Mouse (Mus musculus) kidney, postnatal 0 days (tissue): ENCODE measurements at regions not wholly inside any gene's neighbourhood (a gene's known extent, or its start where the extent isn't known, plus 50 kb on each side); places are given as distances from the start of the nearest gene placed in this dataset.

Experiments
- ATAC-seq: fragments of 200-750 bp; cut with Nextera tagmentation; replicated peaks from 2 replicates; pipeline ENCODE4 v1.8.0; 2017; ENCODE audit warnings: low read depth, moderate number of reproducible peaks, moderate TSS enrichment, moderate library complexity; ENCODE audit not compliant: low FRiP score
- DNase-seq: peaks from one replicate; pipeline ENCODE4 v3.0.0-alpha.2; 2016; ENCODE audit warnings: low spot score
- H3K27ac ChIP-seq: fragments of 300-500 bp; sonication (generic); 2 replicates; pipeline ENCODE4 v1.5.1; 2014; ENCODE audit warnings: mild to moderate bottlenecking
- H3K27me3 ChIP-seq: fragments of 300-500 bp; sonication (generic); 2 replicates; pipeline ENCODE4 v1.6.1; 2014; ENCODE audit warnings: low read length, mixed read lengths; ENCODE audit not compliant: insufficient read depth
- H3K36me3 ChIP-seq: fragments of 300-500 bp; sonication (generic); 2 replicates; pipeline ENCODE4 v1.6.1; 2014; ENCODE audit warnings: low read length, mixed read lengths; ENCODE audit not compliant: insufficient read depth
- H3K4me1 ChIP-seq: fragments of 300-500 bp; sonication (generic); replicated peaks from 2 replicates; pipeline ENCODE4 v1.6.1; 2014; ENCODE audit warnings: antibody characterized with exemption, low read length, mixed read lengths; ENCODE audit not compliant: insufficient read depth
- H3K4me2 ChIP-seq: fragments of 300-500 bp; sonication (generic); 2 replicates; pipeline ENCODE4 v1.6.1; 2014; ENCODE audit warnings: mild to moderate bottlenecking, low read length, moderate library complexity, mixed read lengths
- H3K4me3 ChIP-seq: fragments of 300-500 bp; sonication (generic); replicated peaks from 2 replicates; pipeline ENCODE4 v1.5.1; 2014; ENCODE audit warnings: low read depth, low read length
- H3K9ac ChIP-seq: fragments of 300-500 bp; sonication (generic); 2 replicates; pipeline ENCODE4 v1.6.1; 2014; ENCODE audit warnings: low read depth, low read length
- H3K9me3 ChIP-seq: fragments of 300-500 bp; sonication (generic); replicated peaks from 2 replicates; pipeline ENCODE4 v1.6.1; 2016; ENCODE audit warnings: low read length, inconsistent platforms, mixed read lengths
- CTCF ChIP-seq: IDR thresholded peaks from 2 replicates; pipeline ENCODE4 v1.5.1; 2016; ENCODE audit warnings: antibody characterized with exemption, low read depth, mild to moderate bottlenecking, moderate library complexity
- WGBS: fragments of 180-500 bp; shearing (Covaris S2); extraction: QIAGEN DNeasy Blood & Tissue Kit; methylation state at CpG from one replicate; pipeline ENCODE4 v1.1.7; 2014; 5-methylcytosine and 5-hydroxymethylcytosine counted together

DNA sequence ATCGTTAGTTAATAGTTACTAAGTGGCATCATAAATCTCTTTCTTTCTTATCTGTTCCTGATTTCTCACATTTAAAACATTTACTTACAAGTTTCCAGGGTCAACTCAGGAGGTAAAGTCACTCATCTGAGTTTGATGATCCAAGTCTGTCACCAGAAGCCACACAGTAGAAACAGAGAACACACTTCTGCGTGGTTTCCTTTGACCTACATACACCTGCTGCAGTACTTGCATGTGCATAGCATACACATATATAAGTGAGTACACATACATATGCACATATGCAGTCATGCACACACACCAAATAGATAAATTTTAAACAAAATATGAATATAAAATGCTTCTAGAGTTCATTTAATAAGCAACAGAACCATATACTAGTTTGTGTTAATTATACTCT, 306.5 kb upstream of the Robo2 start:
- 59% methylated on average over 2 of the region's 2 CpGs for WGBS
- Histone ChIP-seq H3K4me2 (no peak overlapping the region), H3K9me3 (no peaks in the 10 kb centered on the region), H3K9ac (no peak overlapping the region), H3K36me3 (no peaks in the 10 kb centered on the region), H3K4me1 (no peaks in the 10 kb centered on the region), H3K27me3 (no peaks in the 10 kb centered on the region), H3K4me3 (no peak overlapping the region), H3K27ac (no peak overlapping the region)
- no peak for ATAC-seq
- DNase-seq = no peak
- TF ChIP-seq CTCF = no peak

DNA sequence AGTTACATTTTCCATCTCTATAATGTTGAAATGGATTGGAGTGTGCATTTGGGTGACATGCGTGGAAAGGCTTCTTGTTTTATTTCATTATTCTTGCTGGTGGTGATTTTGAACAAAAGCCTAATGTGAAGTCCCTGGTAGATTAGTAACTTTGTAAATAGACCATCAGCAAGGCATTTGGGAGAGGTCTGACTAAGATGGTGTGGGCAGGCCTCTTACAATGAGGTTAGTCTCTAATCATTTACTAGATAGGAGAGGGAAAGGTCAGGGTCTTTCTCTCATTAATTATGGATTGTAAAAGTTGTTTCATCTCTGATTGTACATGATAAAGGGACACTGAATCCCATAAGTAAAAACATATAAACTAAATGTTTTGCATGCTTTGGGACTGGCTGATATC, 306.0 kb upstream of the Robo2 start:
- Histone ChIP-seq H3K4me2 (no peak overlapping the region), H3K27me3 (no peaks in the 10 kb centered on the region), H3K9ac (no peak overlapping the region), H3K27ac (no peak overlapping the region), H3K36me3 (no peaks in the 10 kb centered on the region), H3K9me3 (no peaks in the 10 kb centered on the region), H3K4me1 (no peaks in the 10 kb centered on the region), H3K4me3 (no peak overlapping the region)
- 59% methylated on average over 1 of the region's 1 CpGs for WGBS
- ATAC-seq (no peak), DNase-seq (no peak)
- no peak for TF ChIP-seq CTCF

DNA sequence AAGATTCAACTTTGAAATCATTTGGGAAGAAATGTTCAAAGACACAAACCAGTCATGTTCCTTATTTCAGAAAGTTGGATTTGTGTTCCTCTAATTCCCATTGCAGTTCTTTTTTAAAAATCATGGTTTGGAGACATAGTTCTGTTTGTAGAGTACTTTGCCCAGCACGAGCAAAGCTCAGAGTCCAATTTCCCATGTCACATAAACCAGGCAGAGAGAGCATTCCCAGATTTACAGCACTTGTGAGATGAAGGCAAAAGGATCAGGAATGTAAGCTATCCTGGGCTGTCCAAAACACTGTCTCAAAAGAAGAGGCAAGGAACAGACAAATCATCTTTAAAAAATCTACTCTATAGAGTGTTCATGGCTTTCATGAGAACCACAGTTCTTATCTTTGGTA, 303.3 kb upstream of the Robo2 start:
- Histone ChIP-seq H3K4me3 (no peak overlapping the region), H3K4me1 (no peaks in the 10 kb centered on the region)

DNA sequence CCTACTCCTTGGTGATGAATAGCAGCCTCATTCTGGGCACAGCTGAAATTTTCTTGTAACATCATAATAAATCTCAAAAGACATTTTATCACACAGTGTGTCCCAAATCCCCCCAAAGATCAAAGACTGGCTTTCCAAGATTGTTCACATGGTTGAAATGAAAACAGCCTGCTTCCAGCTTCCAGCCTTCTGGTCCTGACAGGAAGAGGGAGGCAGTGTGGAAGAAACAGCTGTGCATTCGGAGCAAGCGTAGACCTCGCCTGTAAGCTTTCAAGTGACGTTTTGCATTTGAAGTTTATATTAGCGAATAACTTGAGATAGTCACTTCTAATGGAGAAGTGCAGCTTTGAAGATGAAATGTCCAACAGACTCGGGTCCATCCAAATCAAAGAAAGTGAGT, 300.9 kb upstream of the Robo2 start:
- no peak overlapping the region for H3K4me2 ChIP-seq
- no peaks in the 10 kb centered on the region for H3K4me1 ChIP-seq
- DNase-seq (peak; percentile 63), ATAC-seq (no peak)
- H3K9ac ChIP-seq = no peak overlapping the region
- no peak for TF ChIP-seq CTCF
- H3K27ac ChIP-seq = no peak overlapping the region
- no peaks in the 10 kb centered on the region for H3K36me3 ChIP-seq
- no peaks in the 10 kb centered on the region for H3K9me3 ChIP-seq
- WGBS = 46% methylated on average over 6 of the region's 6 CpGs
- no peak overlapping the region for H3K4me3 ChIP-seq
- H3K27me3 ChIP-seq = no peaks in the 10 kb centered on the region

More for the DNA sequence above, 303.3 kb upstream of the Robo2 start:
- 30% methylated on average over 1 of the region's 1 CpGs for WGBS
- no peak overlapping the region for H3K27ac ChIP-seq
- ATAC-seq (no peak), DNase-seq (no peak)
- no peak overlapping the region for H3K9ac ChIP-seq
- no peak overlapping the region for H3K4me2 ChIP-seq
- no peaks in the 10 kb centered on the region for H3K27me3 ChIP-seq
- H3K9me3 ChIP-seq = no peaks in the 10 kb centered on the region
- H3K36me3 ChIP-seq = no peaks in the 10 kb centered on the region
- TF ChIP-seq CTCF = no peak

DNA sequence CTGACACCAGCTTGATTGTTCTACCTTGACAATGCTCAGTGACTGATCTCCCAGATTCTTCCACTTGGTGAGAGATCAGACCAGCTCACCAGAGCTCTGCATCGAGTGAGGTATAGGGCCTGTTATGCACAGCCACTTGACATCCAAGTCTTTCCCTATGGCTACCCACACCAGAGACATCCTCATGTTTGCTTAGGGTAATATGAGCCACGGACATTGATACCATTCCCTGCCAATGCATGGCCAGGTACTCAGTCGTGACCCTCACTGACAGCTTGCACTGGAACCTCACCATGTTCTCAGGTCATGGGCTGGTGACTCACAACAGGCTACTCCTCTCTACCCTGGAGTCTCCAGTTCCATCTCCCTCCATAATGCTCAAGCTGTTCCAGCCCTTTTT, 290.4 kb upstream of the Robo2 start:
- no peak overlapping the region for H3K9ac ChIP-seq
- H3K27ac ChIP-seq = no peak overlapping the region
- H3K27me3 ChIP-seq = no peaks in the 10 kb centered on the region
- no peak overlapping the region for H3K4me3 ChIP-seq
- H3K9me3 ChIP-seq = no peaks in the 10 kb centered on the region
- DNase-seq = no peak
- WGBS = 46% methylated on average over 3 of the region's 3 CpGs
- no peak for TF ChIP-seq CTCF
- H3K4me1 ChIP-seq = no peaks in the 10 kb centered on the region
- no peak overlapping the region for H3K4me2 ChIP-seq
- ATAC-seq = peak; percentile 36; the same call in 1 of the 2 replicates
- H3K36me3 ChIP-seq = no peaks in the 10 kb centered on the region

DNA sequence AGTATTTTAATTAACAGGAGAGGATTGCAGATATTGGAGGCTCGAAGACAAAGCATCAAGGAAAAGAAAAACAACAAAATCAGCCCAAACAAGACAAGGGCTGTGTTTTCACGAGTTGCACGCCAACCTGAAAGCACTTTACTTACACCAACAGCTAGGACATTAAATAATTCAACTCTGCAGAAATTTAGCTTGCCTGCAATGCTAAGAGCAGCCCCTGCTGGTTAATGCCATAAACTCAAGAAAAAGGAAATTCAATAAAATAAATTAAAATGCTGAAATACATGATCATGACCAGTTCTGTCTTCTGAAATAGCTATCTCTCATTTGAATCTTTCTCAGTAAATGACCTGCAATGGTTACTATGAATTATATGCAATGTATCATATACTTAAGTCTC, 271.7 kb upstream of the Robo2 start:
- Histone ChIP-seq H3K9me3 (no peaks in the 10 kb centered on the region), H3K36me3 (no peaks in the 10 kb centered on the region), H3K4me1 (no peaks in the 10 kb centered on the region), H3K27me3 (no peaks in the 10 kb centered on the region), H3K4me2 (no peak overlapping the region), H3K27ac (no peak overlapping the region), H3K9ac (no peak overlapping the region), H3K4me3 (no peak overlapping the region)
- WGBS = 15% methylated on average over 3 of the region's 3 CpGs
- DNase-seq = peak; percentile 81
- ATAC-seq = no peak
- TF ChIP-seq CTCF = peak; percentile 78

DNA sequence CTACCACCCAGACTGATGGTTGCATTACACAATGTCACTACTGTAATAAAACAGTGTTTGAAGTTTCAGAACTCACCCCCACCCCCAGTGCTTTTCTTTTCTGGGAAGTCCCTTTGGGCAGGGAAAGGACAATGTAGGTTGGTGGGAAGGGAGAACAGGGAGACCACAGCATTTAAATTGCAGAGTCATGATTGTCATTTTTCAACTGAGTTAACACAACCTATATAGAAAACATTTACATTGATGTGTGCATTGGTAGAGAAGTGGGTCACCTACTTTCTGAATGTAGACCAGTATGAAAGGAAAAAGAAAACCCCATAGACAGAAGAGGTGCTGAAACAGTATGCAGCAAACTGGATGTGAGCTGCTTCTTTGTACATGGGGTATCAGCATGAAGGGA, 264.0 kb upstream of the Robo2 start:
- no peak overlapping the region for H3K9ac ChIP-seq
- no peaks in the 10 kb centered on the region for H3K9me3 ChIP-seq
- no peaks in the 10 kb centered on the region for H3K36me3 ChIP-seq
- no peaks in the 10 kb centered on the region for H3K4me1 ChIP-seq
- no peak overlapping the region for H3K4me2 ChIP-seq
- H3K27me3 ChIP-seq = no peaks in the 10 kb centered on the region
- H3K27ac ChIP-seq = no peak overlapping the region
- ATAC-seq (no peak), DNase-seq (no peak)
- TF ChIP-seq CTCF = no peak
- H3K4me3 ChIP-seq = no peak overlapping the region
